Mouse (Mus musculus) NIH3T3 (cell line): ENCODE results near the gene Gm3020.
"Not testable (repeated sequence)": the region's sequence is repeated elsewhere in the genome, so short reads cannot be mapped to it uniquely, and the experiment has no call there.

Source experiments
- DNase-seq: peaks from one replicate; pipeline ENCODE4 v3.0.0-alpha.2; 2012; ENCODE audit warnings: low read depth

Gm3020 gene

GRCm38 (mm10) chr14:3651730-3652129 is at the start of gene Gm3020:
Gm3020 (plus strand) TSS chr14:3652030.
- not testable (repeated sequence) for DNase-seq

GRCm38 (mm10) chr14:3634212-3634611 is 17.6 kb upstream of the Gm3020 start, which contains the start of gene Gm3012:
Gm3012 (plus strand) TSS chr14:3634512.
- not testable (repeated sequence) for DNase-seq

- not testable (repeated sequence) for DNase-seq
Observed at GRCm38 (mm10) chr14:3688483-3688882, 36.7 kb downstream of the Gm3020 start, which contains the start of gene Gm3043. Gm3043 (plus strand) TSS chr14:3688783.
